Mouse (Mus musculus): ENCODE measurements around the gene Tcp10b. TPM values are rescaled to one million over a fixed set of nuclear protein-coding genes. Genes with fewer than 3 reads are reported as not detected.
A peak's percentile ranks its signal among the peaks of the same experiment; 100 is the strongest.
"Not testable (repeated sequence)": the region's sequence is repeated elsewhere in the genome, so short reads cannot be mapped to it uniquely, and the experiment has no call there.

The Tcp10b gene
- polyA plus RNA-seq (2014; fragmentation: Nextera tagmentation; extraction: Ambion mirVana) = 0.29 and 0.44 TPM in 2 replicates

DNA sequence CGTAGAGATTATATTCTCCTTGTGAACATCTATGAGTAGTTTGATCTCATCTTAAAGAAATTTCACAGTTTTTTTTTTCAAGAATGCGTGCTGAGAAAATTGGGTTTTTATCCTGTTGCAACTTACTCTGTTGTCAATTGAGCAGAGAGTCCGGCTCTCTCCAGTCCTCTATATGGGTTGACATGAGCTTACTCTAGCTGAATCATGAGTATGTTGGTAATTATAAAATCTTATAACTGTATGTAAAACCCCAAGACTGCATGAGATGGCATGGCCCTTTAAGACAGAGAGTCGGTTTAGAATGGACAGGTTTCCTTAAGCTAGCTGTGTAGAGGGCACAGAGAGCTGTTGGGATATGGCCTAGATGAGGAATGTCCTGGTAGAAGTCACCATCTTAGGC lies at the start of gene Tcp10b:
TSS of gene Tcp10b (plus strand) at position 301 of the 400 bp plus-strand sequence.
- H3K9me3 ChIP-seq (ENCODE audit: control insufficient read depth, low read length); H3K9ac ChIP-seq; DNase-seq (ENCODE audit: low spot score); H3K4me1 ChIP-seq (replicated peaks; ENCODE audit: control insufficient read depth, insufficient read depth, low read length); H3K27me3 ChIP-seq (ENCODE audit: control insufficient read depth, insufficient read depth, low read length); H3K4me2 ChIP-seq (replicated peaks); ATAC-seq (ENCODE audit: low FRiP score); H3K27ac ChIP-seq; H3K36me3 ChIP-seq (replicated peaks; ENCODE audit: control insufficient read depth, insufficient read depth); H3K4me3 ChIP-seq (replicated peaks; ENCODE audit: low read length): not testable (repeated sequence)
- WGBS = 95% methylated on average over 4 of the region's 4 CpGs

DNA sequence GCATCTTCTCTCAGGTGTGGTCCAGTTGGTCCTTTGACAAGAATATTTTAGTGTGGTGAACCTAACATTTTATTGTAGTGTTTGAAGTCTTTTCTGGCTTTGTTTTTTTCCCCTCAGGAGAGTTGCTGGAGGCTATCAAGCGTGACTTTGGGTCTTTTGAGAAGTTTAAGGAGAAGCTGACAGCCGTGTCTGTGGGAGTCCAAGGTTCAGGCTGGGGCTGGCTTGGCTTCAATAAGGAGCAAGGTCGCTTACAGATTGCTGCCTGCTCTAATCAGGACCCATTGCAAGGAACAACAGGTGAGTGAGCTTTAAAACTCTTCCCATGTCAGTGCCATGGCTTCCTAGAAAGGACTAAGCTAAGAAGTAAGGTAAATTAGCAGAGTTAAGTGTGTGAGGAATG lies 47.6 kb upstream of the Tcp10b start:
- Histone ChIP-seq H3K9me3 (ENCODE audit: control insufficient read depth, low read length) (no peaks in the 10 kb centered on the region), H3K27ac (no peak overlapping the region), H3K9ac (no peak overlapping the region), H3K4me2 (replicated peaks) (no peak overlapping the region), H3K27me3 (ENCODE audit: control insufficient read depth, insufficient read depth, low read length) (no peaks in the 10 kb centered on the region), H3K4me1 (replicated peaks; ENCODE audit: control insufficient read depth, insufficient read depth, low read length) (peaks cover 10% of the 10 kb centered on the region), H3K36me3 (replicated peaks; ENCODE audit: control insufficient read depth, insufficient read depth) (peaks cover 62% of the 10 kb centered on the region), H3K4me3 (replicated peaks; ENCODE audit: low read length) (no peak overlapping the region)
- 75% methylated on average over 3 of the region's 3 CpGs for WGBS
- no peak for ATAC-seq (ENCODE audit: low FRiP score)
- DNase-seq (ENCODE audit: low spot score) = no peak

DNA sequence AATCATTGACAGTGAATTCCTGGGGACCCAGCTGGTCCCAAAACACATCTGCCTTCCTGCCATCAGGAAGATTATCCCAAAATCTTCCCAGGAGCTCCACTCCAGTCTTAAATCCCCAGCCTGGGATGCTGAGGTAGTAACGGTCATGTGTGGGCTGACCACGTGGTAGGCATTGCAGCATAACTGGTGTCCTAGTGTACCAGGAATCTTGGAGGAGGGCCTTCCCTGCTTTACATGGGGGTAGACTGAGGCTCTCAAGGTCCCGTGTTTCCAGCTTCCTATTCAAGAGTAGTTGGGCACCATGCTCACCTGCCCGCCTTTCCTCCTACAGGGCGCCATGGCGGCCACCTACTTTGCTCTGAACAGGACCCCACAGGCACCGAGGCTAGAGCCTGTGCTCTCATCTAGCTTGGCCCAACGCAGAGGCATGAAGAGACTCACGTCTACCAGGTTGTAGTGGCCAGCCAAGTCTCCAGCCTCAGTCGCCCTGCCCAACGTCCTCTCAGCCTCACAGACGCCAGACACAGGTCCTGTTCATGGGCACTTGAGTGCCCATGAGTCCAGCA lies 24.2 kb upstream of the Tcp10b start:
- not testable (repeated sequence) for H3K9ac ChIP-seq; DNase-seq (ENCODE audit: low spot score); H3K9me3 ChIP-seq (ENCODE audit: control insufficient read depth, low read length); H3K36me3 ChIP-seq (replicated peaks; ENCODE audit: control insufficient read depth, insufficient read depth); H3K27me3 ChIP-seq (ENCODE audit: control insufficient read depth, insufficient read depth, low read length); H3K27ac ChIP-seq; H3K4me3 ChIP-seq (replicated peaks; ENCODE audit: low read length); H3K4me2 ChIP-seq (replicated peaks); H3K4me1 ChIP-seq (replicated peaks; ENCODE audit: control insufficient read depth, insufficient read depth, low read length)
- ATAC-seq (ENCODE audit: low FRiP score) = 0 out of 2 replicates have a peak, but pooled peaks have one; percentile 24
- WGBS = 79% methylated on average over 3 of the region's 12 CpGs

DNA sequence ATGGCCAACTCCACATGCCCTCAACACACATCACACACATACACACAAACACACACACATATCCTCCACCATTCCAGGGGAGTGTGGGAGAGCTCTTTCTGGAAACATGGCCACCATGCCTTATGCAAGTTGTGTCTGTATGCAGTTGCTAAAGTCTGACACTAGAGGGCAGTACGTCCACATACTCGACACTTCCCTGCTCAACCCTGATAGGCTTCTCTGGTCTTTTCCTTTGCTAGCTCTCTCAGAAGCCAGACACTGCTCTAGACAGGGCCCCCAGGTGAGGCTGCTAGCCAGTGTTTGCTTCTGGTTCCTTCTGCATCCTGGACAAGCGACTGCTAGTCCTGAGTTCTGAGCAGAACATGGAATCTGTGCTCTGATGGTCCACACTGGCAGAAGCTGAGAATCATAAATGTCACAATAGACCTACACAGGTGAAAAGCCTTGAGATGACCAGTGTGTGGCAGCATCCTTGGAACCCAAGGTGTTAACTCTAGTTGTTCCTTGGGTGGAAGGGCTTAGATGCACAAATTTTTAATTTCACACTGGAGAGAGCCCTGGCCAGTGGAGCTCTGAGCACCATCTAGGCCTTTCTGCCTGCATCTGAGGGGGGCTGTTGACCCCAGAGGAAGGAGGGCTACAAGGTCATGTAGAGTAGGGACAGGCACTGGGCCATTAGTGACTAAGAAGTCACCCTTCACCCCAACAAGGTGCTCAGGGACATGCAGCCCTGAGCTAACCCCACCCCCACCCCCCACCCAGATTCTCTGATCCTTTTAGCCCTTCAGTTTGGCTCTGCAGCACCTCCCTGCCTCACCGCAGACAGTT lies 16.8 kb upstream of the Tcp10b start:
- DNase-seq (ENCODE audit: low spot score) (peak; percentile 79), ATAC-seq (ENCODE audit: low FRiP score) (peak; percentile 90)
- H3K27ac ChIP-seq; H3K9ac ChIP-seq; H3K4me3 ChIP-seq (replicated peaks; ENCODE audit: low read length); H3K4me2 ChIP-seq (replicated peaks); H3K4me1 ChIP-seq (replicated peaks; ENCODE audit: control insufficient read depth, insufficient read depth, low read length); H3K9me3 ChIP-seq (ENCODE audit: control insufficient read depth, low read length); H3K27me3 ChIP-seq (ENCODE audit: control insufficient read depth, insufficient read depth, low read length); H3K36me3 ChIP-seq (replicated peaks; ENCODE audit: control insufficient read depth, insufficient read depth): not testable (repeated sequence)
- 8% methylated on average over 3 of the region's 4 CpGs for WGBS

DNA sequence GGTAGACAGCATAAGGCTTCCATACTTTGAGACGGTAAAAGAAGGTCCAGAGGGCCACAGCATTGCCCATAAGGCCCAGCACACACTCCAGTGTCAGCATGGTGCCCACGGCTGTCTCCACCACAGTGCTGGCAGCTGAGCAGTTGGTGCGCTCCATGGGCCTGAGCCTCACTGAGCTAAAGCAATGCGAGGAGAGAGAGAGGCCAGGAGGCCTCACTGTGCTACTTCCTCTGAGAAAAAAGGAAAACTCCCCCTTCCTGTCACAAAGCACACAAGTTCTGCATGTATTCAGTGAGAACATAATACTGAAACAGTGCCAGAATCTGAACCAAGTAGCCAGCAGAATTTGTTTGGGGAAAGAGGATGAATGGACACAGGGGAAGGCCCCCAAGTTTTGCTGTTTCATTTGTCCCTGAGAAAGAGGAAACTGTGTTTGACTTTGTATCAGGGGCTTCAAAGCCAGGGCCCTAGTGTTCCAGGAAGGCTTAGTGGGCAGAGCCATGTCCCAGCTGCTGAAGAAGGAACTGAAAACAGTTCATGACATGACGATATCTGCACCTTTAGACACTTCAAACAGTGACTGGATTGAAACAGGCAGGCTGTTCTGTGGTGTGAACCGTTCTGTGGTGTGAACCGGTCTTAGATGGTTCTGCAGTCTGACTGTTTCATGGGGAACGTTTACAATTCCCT lies 8.6 kb upstream of the Tcp10b start, which contains the start of gene Gpr31b:
TSS of gene Gpr31b (minus strand) at position 173 of the 690 bp plus-strand sequence.
- not testable (repeated sequence) for DNase-seq (ENCODE audit: low spot score); ATAC-seq (ENCODE audit: low FRiP score); H3K4me1 ChIP-seq (replicated peaks; ENCODE audit: control insufficient read depth, insufficient read depth, low read length); H3K4me3 ChIP-seq (replicated peaks; ENCODE audit: low read length); H3K9me3 ChIP-seq (ENCODE audit: control insufficient read depth, low read length); H3K27ac ChIP-seq; H3K4me2 ChIP-seq (replicated peaks); H3K27me3 ChIP-seq (ENCODE audit: control insufficient read depth, insufficient read depth, low read length); H3K9ac ChIP-seq; H3K36me3 ChIP-seq (replicated peaks; ENCODE audit: control insufficient read depth, insufficient read depth)
- no CpG with 5 or more reads among the region's 8 CpGs for WGBS

DNA sequence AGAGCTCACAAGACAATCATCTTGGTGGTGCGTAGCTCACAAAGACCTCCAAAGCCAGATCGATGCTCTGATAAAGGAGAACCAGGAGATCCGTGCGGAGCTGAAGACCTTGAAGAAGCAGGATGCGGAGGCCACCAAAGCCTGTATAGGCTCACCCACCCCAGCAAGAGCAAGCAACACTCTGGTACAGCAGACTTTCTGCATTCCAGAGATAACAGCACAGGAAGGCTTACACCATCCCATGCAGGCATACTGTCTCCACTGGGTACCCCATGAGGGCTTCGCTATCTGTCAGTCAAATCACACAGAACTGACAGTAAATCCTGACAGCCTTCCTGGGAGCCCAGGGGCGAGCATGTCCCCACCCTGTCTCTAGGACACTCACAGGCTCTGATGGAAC lies 2.0 kb downstream of the Tcp10b start:
- not testable (repeated sequence) for H3K4me1 ChIP-seq (replicated peaks; ENCODE audit: control insufficient read depth, insufficient read depth, low read length); DNase-seq (ENCODE audit: low spot score); H3K4me3 ChIP-seq (replicated peaks; ENCODE audit: low read length); H3K27ac ChIP-seq; H3K4me2 ChIP-seq (replicated peaks); H3K27me3 ChIP-seq (ENCODE audit: control insufficient read depth, insufficient read depth, low read length); H3K9me3 ChIP-seq (ENCODE audit: control insufficient read depth, low read length); H3K36me3 ChIP-seq (replicated peaks; ENCODE audit: control insufficient read depth, insufficient read depth); H3K9ac ChIP-seq; ATAC-seq (ENCODE audit: low FRiP score)
- 98% methylated on average over 3 of the region's 7 CpGs for WGBS

DNA sequence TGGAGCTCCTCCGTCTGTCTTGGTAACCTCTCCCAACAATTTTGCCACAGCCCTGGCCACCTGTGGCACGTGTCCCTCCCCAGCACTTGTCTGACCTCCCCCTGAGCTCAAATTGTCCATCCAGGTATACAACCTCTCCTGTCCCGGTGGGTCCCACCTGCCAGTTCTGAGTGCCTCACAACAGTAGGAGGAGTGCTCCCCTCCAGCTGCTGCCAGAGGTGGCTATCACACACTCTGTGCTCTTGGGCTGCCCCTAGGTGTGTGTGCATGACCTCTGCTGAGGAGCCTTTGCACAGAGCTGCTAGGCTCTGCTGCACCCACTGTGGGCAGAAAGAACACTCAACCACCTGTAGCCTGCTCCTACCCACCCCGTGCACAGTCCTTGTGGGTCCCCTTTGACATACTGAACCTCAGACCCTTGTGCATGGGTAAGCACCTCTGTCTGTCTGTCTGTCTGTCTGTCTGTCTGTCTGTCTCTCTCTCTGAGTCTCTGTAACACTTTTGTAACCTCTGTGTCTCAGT lies 7.0 kb downstream of the Tcp10b start:
- H3K4me2 ChIP-seq (replicated peaks); H3K36me3 ChIP-seq (replicated peaks; ENCODE audit: control insufficient read depth, insufficient read depth); DNase-seq (ENCODE audit: low spot score); H3K9ac ChIP-seq; H3K4me1 ChIP-seq (replicated peaks; ENCODE audit: control insufficient read depth, insufficient read depth, low read length); H3K27me3 ChIP-seq (ENCODE audit: control insufficient read depth, insufficient read depth, low read length); H3K4me3 ChIP-seq (replicated peaks; ENCODE audit: low read length); H3K27ac ChIP-seq; H3K9me3 ChIP-seq (ENCODE audit: control insufficient read depth, low read length): not testable (repeated sequence)
- ATAC-seq (ENCODE audit: low FRiP score) = peak; percentile 62; the same call in 1 of the 2 replicates
- WGBS = 80% methylated on average over 1 of the region's 4 CpGs

DNA sequence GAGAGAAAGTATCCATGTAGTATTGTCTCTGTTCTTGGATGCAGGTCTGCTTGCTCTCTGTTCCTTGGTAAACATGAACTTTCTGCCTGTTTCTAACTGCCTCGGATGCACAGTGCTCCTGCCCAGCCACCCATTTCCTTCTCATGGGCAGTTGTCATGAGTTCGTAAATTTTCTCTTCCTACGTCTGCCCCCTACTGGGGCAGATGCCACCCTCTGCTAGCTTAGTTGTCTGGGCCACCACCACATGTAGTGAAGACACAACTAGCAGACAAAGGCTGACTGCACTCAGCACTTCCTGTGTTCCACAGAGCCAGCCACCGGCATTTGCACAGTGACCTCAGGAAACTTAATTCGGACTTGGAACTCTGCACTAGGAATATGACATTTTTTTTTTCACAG lies 8.3 kb downstream of the Tcp10b start:
- not testable (repeated sequence) for H3K9me3 ChIP-seq (ENCODE audit: control insufficient read depth, low read length); ATAC-seq (ENCODE audit: low FRiP score); H3K27me3 ChIP-seq (ENCODE audit: control insufficient read depth, insufficient read depth, low read length); H3K27ac ChIP-seq; H3K4me1 ChIP-seq (replicated peaks; ENCODE audit: control insufficient read depth, insufficient read depth, low read length); H3K36me3 ChIP-seq (replicated peaks; ENCODE audit: control insufficient read depth, insufficient read depth); DNase-seq (ENCODE audit: low spot score); H3K4me3 ChIP-seq (replicated peaks; ENCODE audit: low read length); H3K4me2 ChIP-seq (replicated peaks); H3K9ac ChIP-seq
- WGBS = 77% methylated on average over 3 of the region's 5 CpGs

DNA sequence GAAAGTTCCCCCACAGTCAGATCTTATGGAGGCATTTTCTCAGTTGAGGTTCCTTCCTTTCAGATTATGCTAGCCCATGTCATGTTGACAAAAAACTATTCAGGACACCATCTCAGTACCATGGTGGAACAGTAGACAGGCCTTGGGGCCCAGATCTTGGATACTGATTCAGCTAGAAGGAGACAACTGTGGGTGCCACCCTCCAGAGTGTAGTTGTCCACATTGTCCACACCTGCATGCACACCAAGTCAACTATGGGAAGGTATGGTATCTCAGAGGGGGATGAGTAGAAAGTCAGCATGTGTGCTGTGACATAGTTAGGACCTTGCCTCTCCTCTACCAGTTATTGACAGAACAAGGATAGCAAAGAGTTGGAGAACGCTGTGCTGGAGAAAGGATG lies 30.6 kb downstream of the Tcp10b start:
- WGBS = no CpG with 5 or more reads among the region's 1 CpGs
- DNase-seq (ENCODE audit: low spot score); H3K4me3 ChIP-seq (replicated peaks; ENCODE audit: low read length); H3K27me3 ChIP-seq (ENCODE audit: control insufficient read depth, insufficient read depth, low read length); H3K4me2 ChIP-seq (replicated peaks); H3K9me3 ChIP-seq (ENCODE audit: control insufficient read depth, low read length); H3K36me3 ChIP-seq (replicated peaks; ENCODE audit: control insufficient read depth, insufficient read depth); H3K27ac ChIP-seq; H3K9ac ChIP-seq; H3K4me1 ChIP-seq (replicated peaks; ENCODE audit: control insufficient read depth, insufficient read depth, low read length): not testable (repeated sequence)
- 0 out of 2 replicates have a peak, but pooled peaks have one; percentile 43 for ATAC-seq (ENCODE audit: low FRiP score)
